Mouse (Mus musculus) ES-E14 (cell line): ENCODE measurements around the gene Noto.

ENCODE experiments used
- CHD2 ChIP-seq: IDR thresholded peaks from 2 replicates; pipeline ENCODE4 v1.6.1; 2014; ENCODE audit warnings: mild to moderate bottlenecking, low read depth, low read length, inconsistent platforms
- HCFC1 ChIP-seq: IDR thresholded peaks from 2 replicates; pipeline ENCODE4 v1.6.1; 2012; ENCODE audit warnings: low read length, inconsistent platforms, borderline replicate concordance; ENCODE audit not compliant: insufficient read depth
- MAFK ChIP-seq: IDR thresholded peaks from 2 replicates; pipeline ENCODE4 v1.6.1; 2014; ENCODE audit warnings: mild to moderate bottlenecking, low read depth, low read length, inconsistent platforms; ENCODE audit not compliant: insufficient read depth
- ZC3H11A ChIP-seq: IDR thresholded peaks from 2 replicates; pipeline ENCODE4 v1.6.1; 2012; ENCODE audit warnings: low read depth, mild to moderate bottlenecking, inconsistent platforms, low read length, borderline replicate concordance
- ZNF384 ChIP-seq: IDR thresholded peaks from 2 replicates; pipeline ENCODE4 v1.6.1; 2012; ENCODE audit warnings: low read depth, low read length, inconsistent platforms

- TF ChIP-seq CHD2 (no peak), MAFK (no peak), ZC3H11A (no peak), ZNF384 (no peak), HCFC1 (peak; percentile 83)
Observed at GRCm38 (mm10) chr6:85451664-85452410, 28.2 kb downstream of the Noto start, which contains the start of gene Pradc1.
